Mouse (Mus musculus): ENCODE results near the gene Ccl9.

Ccl9 gene

DNA sequence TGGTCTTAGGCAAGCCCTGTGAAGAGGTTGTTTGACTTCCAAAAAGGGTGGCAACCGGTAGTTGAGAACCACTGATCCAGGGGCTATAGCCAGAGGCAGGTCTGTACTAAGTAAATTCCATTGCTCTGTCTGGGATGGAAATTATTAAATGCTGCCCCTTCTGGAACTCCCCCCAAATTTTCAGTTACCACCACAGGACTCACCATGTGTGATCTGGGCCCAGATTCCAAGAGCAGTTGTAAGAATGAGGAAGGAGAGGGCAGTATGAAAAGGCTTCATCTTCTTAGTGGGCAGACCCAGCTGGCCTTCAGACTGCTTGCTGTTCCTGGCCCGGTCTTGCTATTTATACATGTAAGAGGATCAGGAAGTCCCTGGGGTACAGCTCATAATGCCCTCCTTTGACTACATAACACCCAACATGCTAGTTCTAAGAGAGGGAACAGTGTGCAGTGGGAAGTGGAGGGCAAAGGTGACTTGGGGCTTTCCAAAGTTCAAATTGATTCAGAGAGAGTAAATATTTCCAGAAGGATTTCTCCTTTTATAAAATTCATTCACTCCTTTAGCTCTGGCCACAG is at the start of gene Ccl9:
Ccl9 (minus strand) TSS at position 451 of the 575 bp plus-strand sequence.
- no peak for DNase-seq

GRCm38 (mm10) chr11:83623586-83623985 is 45.1 kb upstream of the Ccl9 start:
- no peak for DNase-seq

- DNase-seq = no peak
Measured at GRCm38 (mm10) chr11:83619037-83619436, 40.6 kb upstream of the Ccl9 start.

- no peak for DNase-seq
Measured at GRCm38 (mm10) chr11:83618238-83618637, 39.8 kb upstream of the Ccl9 start.

DNA sequence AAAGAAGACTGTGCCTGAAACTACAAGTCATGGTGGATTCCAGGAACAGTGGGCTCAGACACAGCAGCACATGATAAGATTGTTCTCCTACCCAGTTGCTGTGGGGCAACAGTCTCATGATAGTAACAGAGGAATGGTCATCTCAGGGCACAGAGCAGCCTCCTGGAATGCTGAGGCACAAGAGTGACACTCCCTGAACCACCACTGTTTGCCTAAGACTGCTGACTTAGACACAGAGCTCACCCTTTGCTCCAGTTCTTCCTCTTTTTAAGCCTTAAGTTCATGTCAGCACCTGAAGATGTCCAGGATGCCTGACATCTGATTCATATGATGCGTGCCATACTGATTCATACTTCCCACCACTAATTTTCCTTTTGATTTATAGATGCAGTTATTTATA is 38.1 kb upstream of the Ccl9 start:
- no peak for DNase-seq

GRCm38 (mm10) chr11:83610900-83611299 is 32.5 kb upstream of the Ccl9 start:
- DNase-seq = no peak

DNA sequence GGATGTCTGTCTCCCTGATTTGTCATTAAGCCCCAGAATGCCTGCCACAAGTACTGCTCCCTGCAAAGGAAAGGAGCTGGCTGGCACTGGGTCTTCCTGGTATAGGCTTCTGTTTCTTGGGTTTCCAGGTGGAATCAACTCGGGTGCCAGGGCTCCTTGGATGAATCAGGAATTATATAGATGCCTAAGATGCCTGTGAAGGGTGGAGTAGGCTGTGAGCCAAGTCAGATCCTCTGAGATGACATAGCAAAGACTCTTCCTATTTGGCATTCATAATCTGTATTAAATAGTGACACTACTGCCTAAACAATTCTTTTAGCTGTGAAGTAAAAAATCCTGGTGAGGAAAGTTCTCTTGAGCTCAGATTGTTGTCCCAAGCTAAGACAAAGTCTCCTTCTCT is 28.0 kb upstream of the Ccl9 start:
- DNase-seq = no peak

DNA sequence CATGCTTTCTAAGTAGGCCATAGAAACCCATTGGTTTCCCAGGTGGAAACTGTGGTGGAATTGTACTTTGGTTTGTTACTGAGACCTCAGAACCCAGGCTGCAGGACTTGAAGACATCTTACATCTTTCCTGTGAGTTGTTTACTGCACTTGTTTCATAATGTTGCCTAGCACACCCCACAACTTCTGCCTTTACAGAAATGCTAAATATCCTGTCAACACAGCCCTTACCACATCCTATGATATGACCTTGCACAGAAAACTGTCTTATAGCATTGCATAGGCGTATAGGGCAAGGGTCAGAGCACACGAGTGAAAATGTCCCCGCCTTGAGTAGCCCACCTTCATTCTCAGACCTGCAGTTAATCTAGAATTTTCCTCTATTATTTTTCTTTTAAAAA is 27.1 kb upstream of the Ccl9 start:
- DNase-seq = no peak

DNA sequence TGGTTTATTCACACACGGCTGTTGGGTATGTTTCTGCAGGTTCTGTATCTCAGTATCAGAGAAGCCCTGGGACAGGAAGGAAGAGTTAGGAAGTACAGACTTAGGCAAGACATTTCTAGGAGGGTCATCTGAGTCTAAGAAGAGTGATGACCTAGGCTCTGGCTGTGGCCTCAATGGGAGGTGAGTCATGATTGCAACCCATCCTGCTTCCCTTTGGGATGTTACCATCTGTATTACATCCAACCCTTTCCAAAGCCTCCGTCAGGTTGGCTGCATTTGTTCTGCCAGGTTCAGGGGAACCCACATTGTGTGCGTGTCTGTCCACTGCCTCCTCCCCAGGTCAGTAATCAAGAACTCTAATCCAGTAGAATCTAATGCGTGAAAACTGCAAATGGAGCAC is 26.3 kb upstream of the Ccl9 start:
- DNase-seq = no peak

DNA sequence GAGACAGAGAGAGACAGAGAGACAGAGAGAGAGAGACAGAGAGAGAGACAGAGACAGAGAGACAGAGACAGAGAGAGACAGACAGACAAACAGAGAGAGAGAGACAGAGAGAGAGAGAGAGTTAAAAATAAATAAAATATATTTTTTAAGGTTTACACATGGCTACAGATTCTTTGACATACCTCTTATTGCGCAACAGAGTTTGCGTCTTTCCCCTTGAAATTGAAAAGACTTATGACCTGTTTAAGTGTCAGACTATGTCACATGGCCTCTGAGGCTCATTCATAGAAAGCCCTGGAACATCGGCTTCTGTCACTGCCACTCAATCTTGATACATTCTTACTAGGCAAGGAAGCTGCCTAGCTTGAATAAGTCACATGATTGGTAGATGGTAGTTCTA is 25.0 kb upstream of the Ccl9 start:
- DNase-seq = no peak

DNA sequence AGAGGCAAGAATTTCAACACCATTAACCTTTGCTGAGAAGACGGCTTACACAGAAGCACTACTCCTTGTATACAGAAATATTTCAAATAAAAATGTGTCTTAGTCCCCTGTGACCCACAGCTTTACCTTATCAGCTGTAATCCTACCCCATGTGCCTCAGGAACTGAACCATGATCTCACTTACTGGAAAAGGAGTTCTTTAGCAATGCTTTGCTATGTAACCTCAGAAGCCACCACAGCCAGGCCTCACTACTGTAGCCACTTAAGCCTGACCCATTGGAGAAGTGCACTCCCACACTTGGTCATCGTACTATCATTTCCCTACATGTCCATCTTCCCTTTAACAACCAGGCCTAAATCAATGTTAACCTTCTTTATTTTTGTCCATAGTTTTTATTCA is 22.1 kb upstream of the Ccl9 start:
- no peak for DNase-seq

DNA sequence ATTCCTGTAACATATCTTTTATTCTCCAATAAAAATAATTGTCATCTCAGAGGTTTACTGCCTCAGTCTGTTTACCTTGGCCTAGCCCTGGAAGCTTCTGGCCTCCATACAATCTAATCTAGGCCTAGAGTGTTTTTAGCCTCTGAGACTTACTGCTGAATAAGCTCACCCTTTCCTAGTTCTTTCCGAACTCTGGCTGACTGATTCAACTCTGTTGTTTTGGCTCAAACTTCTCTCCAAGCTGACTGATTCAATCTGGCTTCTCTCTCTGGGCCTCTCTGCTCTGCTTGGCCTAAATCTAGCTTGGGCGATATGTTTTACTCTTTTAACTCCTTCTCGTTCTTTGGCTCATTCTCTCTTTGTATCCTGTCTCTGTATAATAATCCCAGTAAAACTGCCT is 20.6 kb upstream of the Ccl9 start:
- DNase-seq = no peak

- DNase-seq = no peak
Measured at GRCm38 (mm10) chr11:83598207-83598837, 19.9 kb upstream of the Ccl9 start.

DNA sequence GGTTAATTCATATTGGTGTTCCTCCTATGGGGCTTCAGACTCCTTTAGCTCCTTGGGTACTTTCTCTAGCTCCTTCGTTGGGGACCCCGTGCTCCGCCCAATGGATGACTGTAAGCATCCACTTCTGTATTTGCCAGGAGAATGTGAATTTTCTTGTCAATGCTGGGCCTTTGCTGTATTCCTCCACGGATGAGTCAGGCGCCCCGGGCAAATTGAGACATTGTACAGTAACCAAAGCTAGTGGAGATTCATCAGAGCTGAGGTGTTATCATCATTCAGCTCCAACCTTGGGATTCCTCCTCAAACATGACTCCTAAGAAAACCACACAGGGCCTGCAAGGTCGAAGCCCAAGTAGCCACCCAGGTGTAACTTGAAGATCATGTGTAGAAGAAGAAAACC is 19.4 kb upstream of the Ccl9 start:
- DNase-seq = no peak

DNA sequence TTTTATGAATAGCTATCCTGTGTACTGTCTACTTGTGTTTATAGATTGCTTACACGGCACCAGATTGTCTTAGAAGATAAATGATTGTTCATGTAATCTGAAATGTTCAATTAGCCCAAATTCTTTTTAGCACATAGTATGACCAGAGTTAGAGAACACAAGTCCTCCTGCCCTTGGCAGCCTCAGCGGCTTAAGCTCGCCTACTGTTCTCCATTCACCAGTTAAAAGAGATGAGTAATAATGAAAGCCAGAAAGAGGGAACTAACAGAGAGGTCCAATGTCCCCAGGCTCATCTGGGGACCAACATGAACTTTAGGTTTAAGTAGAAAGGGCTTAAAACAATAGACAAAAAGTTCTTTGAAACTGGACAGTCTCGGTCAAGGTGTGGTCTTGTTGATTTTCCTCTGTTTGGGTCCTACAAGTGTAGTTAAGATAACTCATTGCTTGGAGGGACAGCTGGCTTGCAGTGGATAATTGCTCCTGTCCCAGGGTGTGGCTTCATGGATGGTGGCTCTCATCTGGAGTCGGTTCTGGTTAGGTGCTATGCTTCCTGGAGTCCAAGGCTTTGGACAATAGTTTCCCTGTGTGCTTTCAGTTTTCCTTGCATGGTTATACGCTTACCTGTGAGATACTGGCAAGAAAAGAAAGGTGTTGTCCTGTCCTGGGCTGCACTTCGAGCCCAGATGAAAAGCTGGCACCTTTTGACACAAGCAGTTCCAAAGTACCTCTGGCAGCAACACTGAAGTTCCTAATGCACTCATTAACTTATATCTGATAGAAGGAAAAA is 17.4 kb upstream of the Ccl9 start:
- no peak for DNase-seq

- no peak for DNase-seq
Measured at GRCm38 (mm10) chr11:83593453-83593852, 15.0 kb upstream of the Ccl9 start.

GRCm38 (mm10) chr11:83592853-83593252 is 14.4 kb upstream of the Ccl9 start, which contains the start of gene Ccl6:
Ccl6 (minus strand) TSS chr11:83593087.
- DNase-seq = peak; percentile 12

- no peak for DNase-seq
Measured at GRCm38 (mm10) chr11:83584232-83584631, 5.8 kb upstream of the Ccl9 start.

DNA sequence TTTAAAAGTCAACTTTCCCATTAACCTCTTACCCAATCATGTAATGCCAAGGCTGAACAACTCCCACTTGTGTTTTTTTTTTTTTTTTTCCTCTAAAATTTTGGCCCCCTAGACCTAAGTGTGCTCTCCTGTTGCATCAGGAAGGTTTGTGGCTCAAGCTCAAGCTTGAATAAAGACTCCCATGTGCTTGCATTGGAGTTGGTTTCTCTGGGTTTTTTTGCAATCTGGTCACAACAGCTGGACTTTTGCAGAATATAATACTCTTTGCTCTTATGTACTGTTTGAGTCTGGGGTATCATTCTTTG is 5.0 kb upstream of the Ccl9 start:
- no peak for DNase-seq

DNA sequence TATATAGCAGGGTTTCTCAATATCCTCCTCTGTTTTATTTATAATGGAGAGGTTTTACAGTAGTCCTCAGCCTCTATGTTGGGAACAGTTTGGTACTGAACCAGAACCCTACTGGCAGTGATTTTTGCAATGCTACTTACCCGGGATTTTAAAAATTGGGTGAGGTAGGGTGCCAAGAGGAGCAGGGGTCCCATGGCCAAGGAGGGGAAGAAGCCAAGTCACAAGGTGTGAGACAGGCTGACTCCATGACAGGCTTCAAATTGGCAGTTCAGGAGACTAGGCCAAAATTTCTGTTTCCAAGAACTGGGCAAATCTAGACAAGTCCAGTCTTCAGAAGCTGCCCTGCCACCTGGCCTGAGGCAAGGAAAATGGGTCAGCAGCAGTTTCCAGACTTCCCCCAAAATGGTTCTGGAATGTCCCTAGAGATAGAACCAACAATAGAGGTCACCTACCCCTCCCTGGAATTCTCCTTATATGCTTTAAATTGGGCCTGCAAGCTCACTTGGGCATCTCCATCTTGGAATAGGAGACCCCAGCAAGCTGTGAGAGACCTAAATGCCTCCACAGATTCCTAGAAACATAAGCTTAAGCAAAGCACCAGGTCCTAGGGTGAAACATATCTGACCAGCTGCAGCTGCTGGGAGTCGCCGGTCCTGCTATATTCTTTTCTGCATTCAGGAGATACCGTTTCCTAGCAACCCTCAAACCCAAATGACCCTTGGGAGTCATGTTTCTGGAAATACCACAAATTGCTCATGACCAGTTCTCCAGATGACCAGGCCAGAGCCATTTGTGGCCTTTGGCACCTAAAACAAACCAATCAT is 4.4 kb upstream of the Ccl9 start:
- DNase-seq = peak; percentile 25

DNA sequence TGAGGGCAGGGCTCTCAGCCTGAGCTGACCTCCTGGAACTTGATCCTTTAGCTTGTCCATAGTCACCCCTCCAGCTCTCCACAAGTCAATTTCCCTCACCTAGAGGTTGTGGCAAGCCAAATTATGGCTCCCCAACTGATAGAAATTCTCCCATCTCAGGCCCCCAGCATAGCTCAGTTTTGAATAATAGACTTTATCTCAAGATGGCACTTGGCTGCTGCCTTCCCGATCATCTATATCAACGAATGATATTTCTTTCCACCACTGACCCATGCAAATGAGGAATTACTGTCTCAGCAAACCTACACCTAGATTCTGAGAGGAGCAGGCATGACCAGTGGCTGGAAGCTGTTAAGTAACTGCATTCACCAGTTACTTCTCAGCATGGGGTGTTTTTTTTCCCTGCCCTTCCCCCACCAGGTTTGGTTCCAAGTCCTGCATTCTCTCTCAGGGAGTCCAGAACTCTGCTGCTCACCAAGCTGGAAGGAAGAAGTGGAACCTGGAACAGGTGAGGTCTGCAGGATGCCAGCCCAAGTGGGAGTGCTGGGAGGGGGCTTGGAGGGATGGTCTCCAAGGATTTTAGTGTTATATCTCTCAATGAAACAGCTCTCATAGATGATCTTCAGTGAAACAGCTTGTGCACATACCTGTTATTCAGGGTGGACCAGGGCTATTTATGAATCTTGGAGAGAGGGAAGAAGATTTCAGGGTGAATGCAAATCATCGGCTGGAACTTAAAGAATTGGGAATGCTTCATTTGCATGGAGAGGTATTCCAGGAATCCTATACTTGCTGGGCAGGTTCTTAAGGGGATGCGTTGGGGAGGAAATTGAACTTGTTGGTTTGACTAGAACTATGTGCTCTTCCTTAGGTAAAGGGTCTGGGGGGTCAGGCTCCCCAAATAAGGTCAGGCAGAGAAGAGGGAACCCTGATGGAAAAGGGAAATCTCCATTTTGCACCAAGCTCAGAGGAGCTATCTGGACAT is 3.5 kb upstream of the Ccl9 start:
- peak; percentile 53 for DNase-seq

DNA sequence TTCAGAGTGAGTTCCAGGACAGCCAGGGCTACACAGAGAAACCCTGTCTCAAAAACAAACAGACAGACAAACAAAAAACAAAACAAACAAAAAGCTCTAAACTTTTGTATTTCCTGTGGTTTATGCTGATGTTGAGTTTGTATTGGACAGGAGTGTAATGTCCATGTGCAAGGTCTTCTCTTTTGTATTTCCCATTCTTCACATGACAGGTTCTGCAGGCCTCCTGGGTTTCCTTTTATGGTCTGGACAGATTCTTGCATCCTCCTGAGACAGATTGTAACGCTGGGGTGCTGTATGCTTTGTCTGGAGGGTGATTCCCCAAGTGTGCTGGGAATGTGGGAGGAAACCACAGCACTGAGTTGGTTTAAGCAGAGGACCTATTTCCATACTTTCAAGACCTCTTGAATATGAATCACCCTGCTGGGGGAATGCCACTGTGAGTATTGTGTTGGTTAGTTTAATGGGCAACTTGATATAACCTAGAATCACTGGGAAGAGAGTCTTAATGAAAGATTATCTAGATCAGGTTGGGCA is 2.3 kb upstream of the Ccl9 start:
- no peak for DNase-seq

All from kidney, postnatal 10 days (tissue).